Mouse (Mus musculus): ENCODE measurements at regions not wholly inside any gene's neighbourhood (a gene's known extent, or its start where the extent isn't known, plus 50 kb on each side); places are given as distances from the start of the nearest gene placed in this dataset.

GRCm38 (mm10) chr11:79844436-79844835, 117.8 kb downstream of the Utp6 start:
- no peak overlapping the region for H3K4me3 ChIP-seq
- no peaks in the 10 kb centered on the region for H3K27me3 ChIP-seq
- H3K9me3 ChIP-seq = no peaks in the 10 kb centered on the region
- ATAC-seq (ENCODE audit: insufficient number of reproducible peaks, insufficient read depth, low FRiP score, low TSS enrichment, low read depth) = no peak
- H3K4me1 ChIP-seq = peaks cover 19% of the 10 kb centered on the region
- H3K9ac ChIP-seq = no peak overlapping the region
- no peaks in the 10 kb centered on the region for H3K36me3 ChIP-seq
- no peak overlapping the region for H3K4me2 ChIP-seq
- H3K27ac ChIP-seq = no peak overlapping the region
- 82% methylated on average over 4 of the region's 4 CpGs for WGBS

- Histone ChIP-seq H3K27ac (no peak overlapping the region), H3K9me3 (no peaks in the 10 kb centered on the region), H3K9ac (no peak overlapping the region), H3K27me3 (no peaks in the 10 kb centered on the region), H3K4me2 (no peak overlapping the region), H3K4me1 (peaks cover 19% of the 10 kb centered on the region), H3K36me3 (no peaks in the 10 kb centered on the region), H3K4me3 (no peak overlapping the region)
- whole genome bisulfite sequencing = 65% methylated on average over 3 of the region's 3 CpGs
- ATAC-seq (ENCODE audit: insufficient number of reproducible peaks, insufficient read depth, low FRiP score, low TSS enrichment, low read depth) = no peak
Observed at GRCm38 (mm10) chr11:79843021-79843420, 119.2 kb downstream of the Utp6 start.

- no peaks in the 10 kb centered on the region for H3K9me3 ChIP-seq
- H3K27ac ChIP-seq = no peak overlapping the region
- no peak overlapping the region for H3K4me3 ChIP-seq
- no peak overlapping the region for H3K4me2 ChIP-seq
- H3K4me1 ChIP-seq = peaks cover 27% of the 10 kb centered on the region
- WGBS = 73% methylated on average over 6 of the region's 6 CpGs
- no peaks in the 10 kb centered on the region for H3K27me3 ChIP-seq
- H3K36me3 ChIP-seq = no peaks in the 10 kb centered on the region
- no peak overlapping the region for H3K9ac ChIP-seq
- no peak for ATAC-seq (ENCODE audit: insufficient number of reproducible peaks, insufficient read depth, low FRiP score, low TSS enrichment, low read depth)
Observed at GRCm38 (mm10) chr11:79839973-79840372, 122.2 kb downstream of the Utp6 start.

- H3K4me2 ChIP-seq = no peak overlapping the region
- peaks cover 30% of the 10 kb centered on the region for H3K4me1 ChIP-seq
- no peaks in the 10 kb centered on the region for H3K27me3 ChIP-seq
- 28% methylated on average over 4 of the region's 4 CpGs for WGBS
- no peak overlapping the region for H3K9ac ChIP-seq
- H3K4me3 ChIP-seq = no peak overlapping the region
- no peak for ATAC-seq (ENCODE audit: insufficient number of reproducible peaks, insufficient read depth, low FRiP score, low TSS enrichment, low read depth)
- no peak overlapping the region for H3K27ac ChIP-seq
- no peaks in the 10 kb centered on the region for H3K9me3 ChIP-seq
- no peaks in the 10 kb centered on the region for H3K36me3 ChIP-seq
Observed at GRCm38 (mm10) chr11:79838051-79838450, 124.1 kb downstream of the Utp6 start.

- Histone ChIP-seq H3K27me3 (no peaks in the 10 kb centered on the region), H3K27ac (no peak overlapping the region), H3K36me3 (no peaks in the 10 kb centered on the region), H3K4me2 (no peak overlapping the region), H3K4me3 (no peak overlapping the region), H3K9me3 (no peaks in the 10 kb centered on the region), H3K9ac (no peak overlapping the region), H3K4me1 (peaks cover 28% of the 10 kb centered on the region)
- ATAC-seq (ENCODE audit: insufficient number of reproducible peaks, insufficient read depth, low FRiP score, low TSS enrichment, low read depth) = no peak
- WGBS = 42% methylated on average over 6 of the region's 6 CpGs
Observed at GRCm38 (mm10) chr11:79837076-79837990, 124.9 kb downstream of the Utp6 start.

GRCm38 (mm10) chr11:79835873-79836272, 126.3 kb downstream of the Utp6 start:
- Histone ChIP-seq H3K27me3 (no peaks in the 10 kb centered on the region), H3K36me3 (no peaks in the 10 kb centered on the region), H3K27ac (no peak overlapping the region), H3K4me2 (no peak overlapping the region), H3K9me3 (no peaks in the 10 kb centered on the region), H3K4me1 (peaks cover 22% of the 10 kb centered on the region), H3K4me3 (no peak overlapping the region), H3K9ac (no peak overlapping the region)
- WGBS = 81% methylated on average over 7 of the region's 7 CpGs
- ATAC-seq (ENCODE audit: insufficient number of reproducible peaks, insufficient read depth, low FRiP score, low TSS enrichment, low read depth) = no peak

- Histone ChIP-seq H3K27me3 (no peaks in the 10 kb centered on the region), H3K4me1 (peaks cover 11% of the 10 kb centered on the region), H3K9me3 (no peaks in the 10 kb centered on the region), H3K27ac (no peak overlapping the region), H3K36me3 (no peaks in the 10 kb centered on the region), H3K9ac (no peak overlapping the region), H3K4me2 (no peak overlapping the region), H3K4me3 (no peak overlapping the region)
- WGBS = 52% methylated on average over 2 of the region's 2 CpGs
- ATAC-seq (ENCODE audit: insufficient number of reproducible peaks, insufficient read depth, low FRiP score, low TSS enrichment, low read depth) = no peak
Observed at GRCm38 (mm10) chr11:79833817-79834216, 128.4 kb downstream of the Utp6 start.

GRCm38 (mm10) chr11:79831591-79832320, 130.4 kb downstream of the Utp6 start:
- Histone ChIP-seq H3K9ac (no peak overlapping the region), H3K4me1 (peaks cover 3% of the 10 kb centered on the region; the same call in 1 of the 2 replicates), H3K4me2 (no peak overlapping the region), H3K27ac (no peak overlapping the region), H3K9me3 (no peaks in the 10 kb centered on the region), H3K36me3 (no peaks in the 10 kb centered on the region), H3K4me3 (no peak overlapping the region), H3K27me3 (no peaks in the 10 kb centered on the region)
- WGBS = 86% methylated on average over 11 of the region's 11 CpGs
- ATAC-seq (ENCODE audit: insufficient number of reproducible peaks, insufficient read depth, low FRiP score, low TSS enrichment, low read depth) = no peak

GRCm38 (mm10) chr11:79830567-79831055, 131.6 kb downstream of the Utp6 start:
- ATAC-seq (ENCODE audit: insufficient number of reproducible peaks, insufficient read depth, low FRiP score, low TSS enrichment, low read depth) = no peak
- Histone ChIP-seq H3K4me3 (no peak overlapping the region), H3K36me3 (no peaks in the 10 kb centered on the region), H3K27ac (no peak overlapping the region), H3K9ac (no peak overlapping the region), H3K4me2 (no peak overlapping the region), H3K4me1 (peaks cover 7% of the 10 kb centered on the region), H3K9me3 (no peaks in the 10 kb centered on the region), H3K27me3 (no peaks in the 10 kb centered on the region)
- 81% methylated on average over 5 of the region's 5 CpGs for WGBS

- Histone ChIP-seq H3K4me3 (no peak overlapping the region), H3K9me3 (no peaks in the 10 kb centered on the region), H3K9ac (no peak overlapping the region), H3K36me3 (no peaks in the 10 kb centered on the region), H3K4me1 (peaks cover 12% of the 10 kb centered on the region), H3K27me3 (no peaks in the 10 kb centered on the region), H3K27ac (no peak overlapping the region), H3K4me2 (no peak overlapping the region)
- WGBS = 72% methylated on average over 3 of the region's 3 CpGs
- ATAC-seq (ENCODE audit: insufficient number of reproducible peaks, insufficient read depth, low FRiP score, low TSS enrichment, low read depth) = no peak
Observed at GRCm38 (mm10) chr11:79827034-79827433, 135.2 kb downstream of the Utp6 start.

- H3K4me1 ChIP-seq = peaks cover 12% of the 10 kb centered on the region
- H3K4me3 ChIP-seq = no peak overlapping the region
- H3K4me2 ChIP-seq = no peak overlapping the region
- no peaks in the 10 kb centered on the region for H3K9me3 ChIP-seq
- peak overlapping the region; percentile 51; the same call in 1 of the 2 replicates for H3K27ac ChIP-seq
- H3K9ac ChIP-seq = no peak overlapping the region
- 58% methylated on average over 4 of the region's 4 CpGs for WGBS
- no peaks in the 10 kb centered on the region for H3K27me3 ChIP-seq
- no peak for ATAC-seq (ENCODE audit: insufficient number of reproducible peaks, insufficient read depth, low FRiP score, low TSS enrichment, low read depth)
- H3K36me3 ChIP-seq = no peaks in the 10 kb centered on the region
Observed at GRCm38 (mm10) chr11:79825881-79826280, 136.3 kb downstream of the Utp6 start.

All from embryonic facial prominence, embryonic 13.5 days (tissue).